Mouse (Mus musculus): ENCODE measurements around the gene Olfr1355.
"Not testable (repeated sequence)": the region's sequence is repeated elsewhere in the genome, so short reads cannot be mapped to it uniquely, and the experiment has no call there.

Gene Olfr1355

DNA sequence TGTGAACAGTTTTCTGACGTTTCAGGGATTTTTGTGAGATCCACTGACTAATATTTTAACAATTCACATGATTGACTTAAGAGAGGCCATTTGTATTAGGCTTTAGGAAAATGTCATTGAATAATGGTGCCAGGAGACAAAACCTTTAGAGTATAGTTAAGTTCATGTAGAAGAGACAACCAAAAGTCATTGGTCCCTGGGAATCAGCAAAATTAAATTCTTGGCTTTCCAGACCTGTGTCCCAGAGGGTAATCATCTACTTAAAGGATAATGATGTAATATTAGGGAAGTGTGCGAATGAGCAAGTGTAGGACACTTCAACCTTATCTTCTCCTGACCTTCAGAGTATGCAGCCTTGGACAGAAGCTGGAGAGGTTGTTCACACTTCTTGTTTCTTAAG is at the start of gene Olfr1355:
Olfr1355 (plus strand) TSS at position 301 of the 400 bp plus-strand sequence.
- DNase-seq (ENCODE audit: inconsistent ontology term), result no peak

DNA sequence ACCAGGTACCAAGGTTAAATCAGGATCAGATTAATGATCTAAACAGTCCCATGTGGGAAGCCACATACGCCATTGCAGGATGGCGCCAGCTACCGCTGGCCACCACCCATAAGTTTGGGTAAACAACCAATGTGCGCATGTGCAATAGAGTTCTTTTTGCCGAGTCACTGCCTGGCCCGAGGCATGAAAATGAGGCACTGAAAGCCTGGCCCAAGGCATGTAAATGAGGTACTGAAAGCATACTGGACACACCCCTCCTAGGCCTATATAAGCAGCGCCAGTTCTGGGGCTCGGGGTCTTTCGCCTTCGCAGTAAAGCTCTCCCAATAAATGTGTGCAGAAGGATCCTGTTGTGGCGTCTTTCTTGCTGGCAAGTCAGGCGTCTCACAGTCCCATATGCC is 34.9 kb upstream of the Olfr1355 start:
- DNase-seq (ENCODE audit: inconsistent ontology term), result not testable (repeated sequence)

DNA sequence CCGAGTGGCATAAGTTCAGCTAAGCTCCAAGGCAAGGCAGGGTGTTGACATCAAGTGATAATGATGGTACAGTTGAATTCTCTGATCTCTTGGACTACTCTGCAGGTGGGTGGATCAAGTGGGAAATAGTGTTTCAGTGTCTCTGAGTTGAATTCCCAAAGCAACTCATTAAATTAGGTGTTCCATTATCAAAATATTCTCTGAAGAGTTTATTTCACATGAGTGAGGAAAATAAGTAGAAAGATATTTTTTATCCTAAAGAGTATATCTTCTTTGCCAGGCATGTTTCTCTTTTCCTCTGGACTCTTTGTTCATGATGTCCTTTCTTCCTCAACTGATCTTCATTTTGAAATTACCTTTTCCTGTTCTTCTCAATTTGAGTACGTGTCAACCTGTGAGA is 23.3 kb upstream of the Olfr1355 start, which contains the start of gene Olfr1356:
Olfr1356 (minus strand) TSS at position 101 of the 400 bp plus-strand sequence.
- no peak for DNase-seq (ENCODE audit: inconsistent ontology term)

DNA sequence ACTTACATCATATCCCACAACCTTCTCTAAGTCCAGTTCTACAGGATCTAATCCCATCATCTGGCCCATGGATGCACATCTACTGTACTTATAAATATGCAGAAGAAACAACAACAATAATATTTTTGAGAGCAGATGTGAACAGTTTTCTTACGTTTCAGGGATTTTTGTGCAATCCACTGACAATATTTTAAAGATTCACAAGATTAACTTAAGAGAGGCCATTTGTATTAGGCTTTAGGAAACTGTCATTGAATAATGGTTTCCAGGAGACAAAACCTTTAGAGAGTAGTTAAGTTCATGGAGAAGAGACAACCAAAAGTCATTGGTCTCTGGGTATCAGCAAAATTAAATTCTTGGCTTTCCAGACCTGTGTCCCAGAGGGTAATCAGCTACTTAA is 37.5 kb downstream of the Olfr1355 start, which contains the start of gene Olfr1354:
Olfr1354 (plus strand) TSS at position 301 of the 400 bp plus-strand sequence.
- not testable (repeated sequence) for DNase-seq (ENCODE audit: inconsistent ontology term)

Measured in Muller cell, postnatal 12 days (primary cell).